8 mouse cellular contexts compared by ENCODE assay signal in the genomic region with DNA sequence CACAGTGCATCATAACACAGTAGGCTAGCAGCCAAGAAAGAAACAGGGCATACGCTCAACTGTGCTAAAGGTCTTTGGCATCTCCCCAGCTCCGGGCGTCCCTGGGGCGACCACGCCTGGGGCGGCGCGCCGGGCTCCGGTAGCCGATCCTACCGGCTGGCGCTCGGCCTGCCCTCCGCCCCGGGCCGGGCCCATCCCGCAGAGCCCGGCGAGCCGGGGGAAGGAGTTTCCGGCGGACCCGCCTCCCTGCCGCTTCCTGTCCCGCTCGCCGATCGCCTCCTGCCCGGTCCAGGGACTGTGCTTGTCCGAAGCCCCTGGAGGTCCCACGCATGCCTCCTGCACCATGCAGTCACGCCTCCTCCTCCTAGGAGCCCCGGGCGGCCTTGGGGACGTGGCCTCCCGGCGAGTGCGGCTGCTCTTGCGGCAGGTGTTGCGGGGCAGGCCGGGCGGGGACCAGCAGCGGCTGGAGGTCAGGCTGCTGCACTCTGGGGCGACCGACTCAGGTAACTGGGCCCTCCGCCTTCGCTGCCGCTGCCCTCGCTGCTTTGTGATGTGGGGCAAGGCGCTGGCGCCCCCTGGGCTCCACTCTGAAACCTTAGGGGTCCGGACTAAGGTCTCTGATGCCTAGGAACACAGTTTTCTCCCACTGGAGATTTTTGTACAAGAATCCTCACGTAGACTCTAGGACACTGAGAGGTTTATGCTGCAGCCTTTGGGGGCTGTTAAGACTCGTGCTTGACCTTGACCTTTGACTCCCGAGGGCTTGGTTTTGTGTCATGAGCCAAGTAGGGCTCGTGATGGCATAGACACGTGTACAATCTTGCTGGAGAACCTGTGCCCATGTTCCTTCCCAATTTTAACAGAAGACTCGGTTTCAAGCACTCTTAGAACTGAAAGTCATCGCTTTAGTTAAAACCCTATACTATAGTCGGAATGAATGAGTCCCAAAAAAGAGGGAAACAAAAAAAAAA. TPM values are rescaled to one million over a fixed set of nuclear protein-coding genes. Genes with fewer than 3 reads are reported as not detected.
DNase-seq lines count a peak whose midpoint lies in the region.

A gene (plus strand): TSS at position 112 of the 971 bp plus-strand sequence.

- no peaks in the 10 kb centered on the region for H3K36me3 ChIP-seq in megakaryocyte, embryonic 14.5 days (replicated peaks; ENCODE audit: low read length)

- peak within 1 kb of the TSS; percentile 98 for H3K4me3 ChIP-seq in megakaryocyte, embryonic 14.5 days (replicated peaks)

- H3K9me3 ChIP-seq in megakaryocyte, embryonic 14.5 days, result no peaks in the 10 kb centered on the region

- DNase-seq in adipocyte (ENCODE audit: low spot score), result peak; percentile 84
- peak; percentile 83 for DNase-seq in embryo, embryonic 10 days (ENCODE audit: low spot score)
- peak; percentile 87 for DNase-seq in gastrocnemius, postnatal 14 days
- peak; percentile 77 for DNase-seq in induced T-regulatory cell, adult 2 months (ENCODE audit: low read depth)
- DNase-seq in left cerebral cortex, adult 8-10 months (ENCODE audit: low spot score in 2 of 2), result peak; percentile 64 to 69
- peak; percentile 69 to 76 for DNase-seq in right cerebral cortex, adult 2 months (ENCODE audit: low spot score in 2 of 2)
- DNase-seq in urinary bladder, postnatal 10 days (ENCODE audit: low spot score), result peak; percentile 42

- no peaks in the 10 kb centered on the region for H3K27me3 ChIP-seq in megakaryocyte, embryonic 14.5 days (replicated peaks)

- H3K4me1 ChIP-seq in megakaryocyte, embryonic 14.5 days, result peaks cover 33% of the 10 kb centered on the region

- intact Hi-C loops in gastrocnemius, postnatal 14 days (cut with DNase I; ENCODE audit: low total_unique reads), result no loop called here

RNA-seq across cellular contexts. Expression of the gene that starts here (rescaled TPM):
- 10 to 100 TPM; 54.5 to 69.9 TPM for total RNA-seq in gastrocnemius, postnatal 14 days (2021)
- total RNA-seq in left cerebral cortex, adult 8-10 months (2022), result 10 to 100 TPM; 34.7 to 41.3 (median 40.1) TPM
- 0.75 TPM in 1 of 2 replicates, not detected in the other for polyA plus RNA-seq in megakaryocyte, embryonic 14.5 days (2012; ENCODE audit: insufficient read depth, low replicate concordance)

Comparison
In these comparisons a context has a peak if more than half of its experiments do, and no peak if none do; other contexts are left out.
1. Peak in every context shown above with its lines: DNase-seq and H3K4me3 ChIP-seq.